Mouse (Mus musculus) hindbrain, embryonic 14.5 days (tissue): ENCODE data around the gene Mfsd6l. TPM values are rescaled to one million over a fixed set of nuclear protein-coding genes. Genes with fewer than 3 reads are reported as not detected.

Experiments used
- polyA plus RNA-seq: library from polyadenylated mRNA; unstranded; fragments of >200 nt; fragmentation: Nextera tagmentation; extraction: Ambion mirVana; gene quantifications from 2 replicates; pipeline ENCODE4 v1.2.1, GENCODE M21; 2014

The Mfsd6l gene
- polyA plus RNA-seq, 1 experiment from 2014 or later = not detected

Other genes starting within 250 kb of the Mfsd6l start
- 13.1 and 14.1 TPM in 2 replicates for gene Ntn1, start 155.4 kb upstream of the Mfsd6l start, polyA plus RNA-seq
- 0.37 and 1.2 TPM in 2 replicates for gene Pik3r5, start 124.1 kb upstream of the Mfsd6l start, polyA plus RNA-seq
- gene Pik3r6, start 53.2 kb upstream of the Mfsd6l start, polyA plus RNA-seq = 1.3 and 1.7 TPM in 2 replicates
- gene Ccdc42, start 30.8 kb downstream of the Mfsd6l start, polyA plus RNA-seq = 0.25 and 0.27 TPM in 2 replicates
- 95.3 and 101 TPM in 2 replicates for gene Myh10, start 135.4 kb downstream of the Mfsd6l start, polyA plus RNA-seq